Mouse (Mus musculus) erythroid progenitor cell, adult 5-6 weeks (primary cell): ENCODE measurements around the gene Plod2. TPM values are rescaled to one million over a fixed set of nuclear protein-coding genes. Genes with fewer than 3 reads are reported as not detected.

Experiments used
- ATAC-seq: replicated peaks from 2 replicates; pipeline ENCODE4 v1.8.0; 2016; ENCODE audit warnings: moderate number of reproducible peaks, mild to moderate bottlenecking, moderate TSS enrichment, inconsistent platforms; ENCODE audit not compliant: poor library complexity, low FRiP score, severe bottlenecking
- total RNA-seq, 2 experiments: library from RNA; stranded (forward) in 1 of 2; stranded (reverse) in 1 of 2; fragments of 150-400 nt in 1 of 2; fragments of 186-747, 209-891 nt in 1 of 2; gene quantifications; 2 replicates each; pipeline versions ENCODE4 v1.2.3 to v1.2.4; 2015 to 2017; ENCODE audit warnings: low replicate concordance in 2 of 2

The Plod2 gene
- total RNA-seq, 2 experiments from 2014 or later, result not detected

DNA sequence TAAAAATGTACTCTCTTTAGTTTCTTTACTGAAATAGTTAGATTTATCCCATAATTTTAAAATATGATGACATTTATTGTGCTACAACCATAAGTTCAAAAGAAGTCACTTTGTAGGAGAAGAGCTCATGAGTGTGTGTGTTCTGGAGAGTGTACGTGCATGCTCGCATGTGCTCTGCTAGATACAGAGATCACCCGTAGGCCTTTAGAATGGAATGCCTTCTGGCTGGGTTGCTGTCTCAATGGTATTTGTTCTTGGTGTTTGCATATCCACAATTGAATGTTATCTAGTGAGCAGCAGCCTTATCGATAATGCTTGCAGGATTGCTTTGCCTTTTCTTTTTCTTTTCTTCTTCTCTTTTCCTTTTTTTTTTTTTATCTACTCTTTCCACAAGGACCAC lies 9.6 kb downstream of the Plod2 start:
- no peak for ATAC-seq

DNA sequence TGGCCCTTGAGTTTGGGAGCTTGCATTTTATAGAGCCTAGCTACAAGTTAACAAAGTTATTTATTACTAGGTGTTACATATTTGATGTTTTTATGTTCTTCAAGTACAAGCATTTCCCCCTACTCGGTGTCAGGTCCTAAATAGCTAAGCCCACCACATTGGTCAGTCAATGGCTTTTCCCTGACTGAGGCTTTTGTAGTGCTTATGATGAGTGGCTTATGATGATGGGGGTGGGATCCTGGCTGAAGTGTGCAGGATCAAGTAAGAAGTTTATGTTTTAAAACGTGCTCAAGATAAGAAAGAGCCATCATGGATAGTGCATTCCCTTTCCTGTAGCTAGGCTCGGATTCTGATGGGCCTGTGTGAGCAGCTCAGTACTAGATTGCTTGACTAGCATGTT lies 10.7 kb downstream of the Plod2 start:
- no peak for ATAC-seq

DNA sequence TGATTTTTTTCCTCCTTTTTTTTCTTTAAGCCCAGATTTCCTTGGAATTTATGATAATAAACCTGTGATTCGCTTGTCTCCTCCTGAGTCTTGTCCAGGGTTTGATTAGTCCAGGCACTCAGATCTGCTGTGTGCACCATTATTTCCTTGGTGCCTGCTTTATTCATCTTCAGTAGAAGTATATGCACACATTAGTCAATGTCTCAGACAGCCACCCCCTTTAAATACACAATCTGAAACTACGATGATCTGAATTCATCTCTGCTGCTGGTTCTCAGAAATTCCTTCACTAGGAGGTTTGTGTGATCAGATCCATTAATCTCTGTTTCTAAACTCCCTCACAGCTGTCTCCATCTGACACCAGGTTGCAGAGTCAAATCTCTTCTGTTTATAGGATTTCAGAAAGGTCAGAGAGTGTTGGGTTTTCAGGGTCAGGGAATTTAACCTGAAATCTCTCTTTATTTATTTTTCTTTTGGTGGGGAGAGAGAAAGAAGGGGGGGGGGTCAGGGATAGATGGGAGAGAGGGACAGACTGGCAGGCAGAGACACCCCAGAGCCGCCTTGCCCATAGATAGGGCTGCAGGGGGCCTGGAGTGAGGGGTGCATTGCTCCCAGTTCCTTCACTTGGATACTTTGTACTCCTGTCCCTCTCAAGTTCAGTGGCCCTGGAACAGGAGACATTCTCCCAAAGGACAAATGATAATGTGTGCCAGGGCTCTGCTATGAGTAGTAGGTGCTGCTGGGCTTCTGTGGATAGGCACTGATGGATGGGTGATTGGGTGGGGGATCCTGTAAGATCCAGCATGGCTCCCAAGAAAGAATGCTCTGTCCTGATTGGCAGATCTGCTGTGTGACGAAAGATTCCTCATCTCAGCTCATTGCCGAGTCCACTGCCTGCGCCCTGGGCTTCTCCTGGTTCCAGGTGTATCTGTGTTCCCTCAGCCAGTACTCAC lies 13.3 kb downstream of the Plod2 start:
- ATAC-seq, result no peak

DNA sequence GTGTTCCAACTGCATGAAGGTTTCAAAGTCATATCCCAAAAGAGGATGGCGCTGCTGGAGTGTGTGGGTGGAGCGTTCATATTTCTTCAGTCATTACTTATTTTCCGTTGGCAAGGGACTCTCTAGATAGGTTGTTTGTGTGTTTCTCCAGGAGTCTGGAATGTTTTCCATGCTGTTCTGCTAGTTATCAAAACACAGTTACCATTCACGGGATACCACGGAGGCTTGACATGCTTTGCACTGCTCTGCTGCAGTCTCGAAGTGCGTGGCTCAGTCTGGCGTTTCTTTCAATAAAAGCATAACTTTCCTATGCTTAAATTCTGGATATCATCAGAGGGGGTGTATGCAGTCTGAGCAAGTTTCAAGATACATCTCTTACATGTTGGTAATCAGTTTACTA lies 17.7 kb downstream of the Plod2 start:
- ATAC-seq, result no peak

DNA sequence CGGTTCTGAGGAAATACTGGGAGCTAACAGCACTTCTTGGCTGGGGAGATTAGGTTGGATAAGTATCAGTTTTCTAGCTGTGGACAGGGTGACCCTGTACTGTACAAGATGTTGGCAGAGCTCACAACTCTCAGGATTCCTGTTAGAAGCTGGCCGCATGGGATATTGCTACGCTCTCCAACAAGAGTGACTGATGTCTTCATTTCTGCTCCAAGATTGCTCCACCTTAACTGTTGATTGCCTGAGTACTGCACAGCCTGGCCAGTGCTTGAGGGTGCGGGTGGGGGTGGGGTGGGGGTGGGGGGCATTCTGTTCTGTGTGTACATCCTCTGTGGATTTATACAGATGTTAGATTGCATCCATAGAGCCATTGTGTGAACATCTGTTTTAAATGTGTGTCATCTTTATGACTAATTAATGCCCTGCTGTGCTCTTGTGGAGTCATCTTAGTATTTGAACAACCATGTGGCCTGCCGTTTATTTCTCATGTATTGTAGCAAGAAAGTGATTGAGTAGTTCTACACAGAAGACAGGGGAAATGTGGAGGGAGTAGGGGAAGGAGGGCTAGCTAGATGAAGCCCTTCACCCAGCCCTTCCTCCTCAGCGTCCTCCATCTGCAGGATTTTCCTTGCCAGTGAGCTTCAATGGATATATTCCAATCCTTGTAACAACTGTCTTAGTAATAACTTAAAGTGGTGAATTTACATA lies 19.0 kb downstream of the Plod2 start:
- no peak for ATAC-seq

DNA sequence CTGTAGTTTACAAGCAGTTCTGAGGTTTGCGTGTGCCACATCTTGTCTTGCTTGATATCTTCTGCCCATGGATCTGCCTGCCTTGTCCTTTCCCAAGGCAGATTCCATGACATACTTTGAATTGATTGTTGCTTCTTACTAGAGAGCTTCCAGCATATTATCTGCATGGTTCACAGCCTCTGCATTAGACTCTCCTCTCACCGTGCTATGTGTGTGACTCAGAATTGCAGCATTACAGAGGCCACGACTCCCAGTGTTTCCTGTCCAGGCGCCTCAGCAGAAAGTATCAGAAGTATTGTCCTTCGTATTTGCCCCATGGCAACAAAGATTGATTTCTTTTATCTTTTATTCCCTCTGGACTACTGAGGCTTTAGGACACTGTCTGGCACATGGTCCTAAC lies 20.4 kb downstream of the Plod2 start:
- ATAC-seq, result no peak

DNA sequence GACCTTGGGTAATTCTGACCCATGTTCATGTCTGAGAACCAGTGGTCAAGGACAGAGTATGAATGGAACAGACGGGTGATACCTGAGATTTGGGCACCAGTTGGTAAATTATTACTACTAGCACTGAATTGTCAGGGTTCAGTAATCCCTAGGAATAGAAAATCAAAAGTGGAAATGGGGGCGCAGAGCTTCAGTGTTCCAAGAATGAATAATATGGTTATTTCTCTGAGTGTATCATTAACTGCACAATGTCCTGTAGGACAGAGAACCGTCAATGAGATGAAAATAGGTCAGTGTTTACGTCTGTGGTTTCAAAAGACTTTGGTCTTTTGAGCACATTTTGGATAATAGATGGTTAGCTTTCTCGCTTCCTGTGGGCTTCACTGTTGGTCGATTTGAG lies 21.3 kb downstream of the Plod2 start:
- ATAC-seq, result no peak

DNA sequence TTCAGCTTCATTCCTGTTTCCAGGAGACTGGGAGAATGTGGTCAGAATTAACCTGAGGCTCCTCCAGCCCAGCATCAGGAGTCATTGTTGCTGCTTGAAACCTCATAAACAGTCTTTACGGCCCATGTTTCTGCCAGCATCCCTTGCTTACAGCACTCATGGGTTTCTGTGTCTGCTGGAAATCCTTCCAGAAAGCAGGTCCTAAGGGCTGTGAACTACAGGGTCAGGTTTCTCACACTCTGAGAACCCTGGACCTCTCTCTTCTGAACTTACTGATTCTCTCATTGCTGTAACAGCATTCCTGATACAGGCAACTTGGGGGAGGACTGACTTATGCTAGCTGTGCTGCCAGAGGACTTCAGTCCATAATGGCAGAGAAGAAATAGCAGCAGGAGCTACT lies 22.4 kb downstream of the Plod2 start:
- no peak for ATAC-seq

DNA sequence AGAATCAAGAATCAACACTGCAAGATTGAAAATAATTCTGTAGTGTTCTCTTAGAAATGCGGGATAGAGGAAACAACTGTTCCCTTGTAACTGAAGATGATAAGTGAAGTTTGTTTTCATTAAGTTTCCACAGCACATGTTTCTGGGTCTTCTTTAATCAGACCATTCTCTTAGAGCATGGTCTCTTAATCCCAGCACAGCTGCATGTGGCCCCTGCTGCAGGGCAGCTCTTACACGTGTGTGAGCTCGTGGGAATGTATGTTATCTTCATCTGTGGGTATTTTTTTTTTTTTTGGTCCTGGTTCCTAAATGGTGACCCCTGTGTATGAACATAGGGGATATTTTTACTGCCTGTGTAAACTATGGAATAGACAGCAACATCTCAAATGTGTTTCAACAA lies 24.2 kb downstream of the Plod2 start:
- no peak for ATAC-seq

DNA sequence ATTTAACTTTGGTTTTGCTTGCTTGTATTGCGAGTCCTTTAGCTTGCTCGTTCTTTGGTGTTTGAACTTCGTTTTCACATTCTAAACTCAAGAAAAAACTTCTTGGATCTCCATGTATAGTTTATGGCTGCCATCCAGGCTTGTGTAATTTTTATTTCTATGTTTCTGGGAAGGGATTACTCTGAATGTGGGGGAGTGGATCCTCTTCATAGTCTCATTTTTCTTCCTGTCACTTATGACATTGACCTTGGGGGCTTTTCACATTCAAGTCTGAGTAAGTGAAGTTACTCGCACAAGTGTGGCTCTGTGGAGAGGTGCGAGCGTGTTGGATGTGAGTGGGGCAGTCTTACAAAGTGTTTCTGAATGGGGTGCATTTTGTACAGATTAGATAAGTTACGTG lies 25.5 kb downstream of the Plod2 start:
- no peak for ATAC-seq

DNA sequence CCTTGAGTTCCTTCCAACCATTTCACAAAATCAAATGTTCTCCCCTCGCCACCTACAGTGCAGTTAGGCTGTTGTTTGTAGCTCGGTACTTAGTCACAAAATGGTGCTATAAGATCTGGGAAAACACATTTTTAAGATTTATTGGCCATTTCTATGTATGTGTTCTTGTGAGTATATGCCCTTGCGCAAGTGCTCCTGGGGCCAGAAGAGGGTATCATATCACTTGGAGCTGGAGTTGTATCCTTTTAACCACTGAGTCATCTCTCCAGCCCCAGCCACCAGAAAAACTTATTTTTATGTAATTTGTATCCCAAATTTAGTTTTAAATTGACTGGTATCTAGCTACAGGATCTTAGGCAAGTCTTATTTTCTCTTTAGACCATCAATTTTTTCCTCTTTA lies 26.8 kb downstream of the Plod2 start:
- no peak for ATAC-seq

DNA sequence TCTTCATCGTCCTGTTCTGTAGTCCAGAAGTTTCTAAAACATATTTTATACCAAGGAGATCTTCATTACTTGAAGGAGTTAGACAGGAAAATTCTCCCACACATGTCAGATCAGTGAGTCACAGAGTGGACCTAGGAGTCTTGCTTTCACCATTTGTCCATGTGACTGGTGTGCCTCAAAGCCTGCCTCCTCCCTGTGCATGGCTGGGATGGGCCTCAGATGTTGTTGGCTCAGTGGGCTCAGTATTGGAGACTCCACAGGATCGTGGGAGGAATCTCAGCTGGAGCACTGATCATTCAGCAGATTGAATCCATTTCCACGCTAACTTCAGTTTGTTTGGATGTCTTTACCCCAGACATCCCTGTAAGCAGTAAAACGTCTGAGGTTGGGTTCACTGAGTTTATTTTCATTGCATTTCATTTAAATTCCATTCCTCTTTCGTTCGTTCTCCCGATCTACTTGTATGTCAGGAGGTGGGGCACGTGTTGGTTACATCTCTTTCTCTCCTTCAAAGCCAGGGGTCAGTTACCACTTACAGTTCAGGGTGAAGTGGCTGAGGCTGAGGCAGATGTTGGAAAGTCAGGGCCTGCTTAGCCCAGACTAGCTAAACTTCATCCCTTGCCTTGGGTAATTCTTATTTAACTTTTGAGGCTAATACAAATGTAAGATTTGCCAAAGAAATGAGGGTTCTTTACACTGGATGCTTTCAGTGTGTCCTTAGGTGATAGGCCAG lies 30.5 kb downstream of the Plod2 start:
- no peak for ATAC-seq

DNA sequence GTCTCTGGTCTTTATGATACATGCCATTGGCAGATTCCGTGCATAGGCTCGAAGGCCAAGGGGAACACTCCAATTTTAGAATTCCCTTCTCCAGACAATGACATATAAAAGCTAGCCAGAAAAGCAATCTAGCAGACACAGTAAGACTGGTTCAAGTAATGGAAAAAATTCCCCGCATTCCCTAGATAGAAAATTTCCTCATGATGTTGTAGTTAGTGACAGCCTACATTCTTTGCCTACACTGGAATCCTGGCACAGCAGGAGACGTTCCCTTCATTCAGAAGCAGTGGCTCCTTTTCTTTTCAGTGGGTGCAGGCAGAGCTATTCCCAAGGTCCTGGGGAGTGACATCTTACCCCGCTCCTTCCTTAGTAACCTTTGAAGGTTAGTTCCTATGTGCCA lies 41.9 kb downstream of the Plod2 start:
- ATAC-seq, result no peak

DNA sequence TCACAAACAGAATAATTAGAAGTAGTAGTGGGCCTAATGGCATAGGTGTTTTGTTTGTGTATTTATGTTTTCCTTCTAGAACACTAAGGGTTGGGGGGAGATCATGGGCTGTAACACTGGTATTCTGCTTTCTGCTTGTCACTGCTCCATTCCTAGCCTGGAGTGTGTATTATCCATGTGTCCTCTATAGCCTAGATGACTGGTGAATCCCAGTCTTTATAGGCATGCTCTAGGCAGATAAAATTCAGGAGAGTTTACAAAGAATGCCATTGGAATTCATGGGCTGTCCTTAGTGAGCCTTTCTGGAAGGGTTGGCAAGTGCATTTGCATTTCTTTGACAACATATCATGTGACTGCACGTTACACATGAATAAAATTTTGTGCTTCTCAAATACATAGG lies 44.0 kb downstream of the Plod2 start:
- no peak for ATAC-seq

DNA sequence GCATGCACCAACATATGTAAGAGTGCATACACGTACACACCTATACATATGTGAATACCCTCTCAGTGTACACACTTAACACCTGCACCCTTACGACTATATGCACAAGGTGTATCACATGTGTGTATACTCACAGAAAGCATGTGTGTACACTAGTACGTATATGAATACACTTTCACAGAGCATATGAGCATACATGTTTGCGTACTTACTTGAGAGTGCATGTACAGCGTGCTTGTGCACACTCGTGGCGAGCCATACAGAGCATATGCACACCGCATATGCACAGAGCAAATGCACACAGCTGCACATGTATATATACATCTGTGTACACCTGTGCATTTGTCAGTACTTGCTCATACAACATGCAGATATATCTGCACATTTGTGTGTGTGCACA lies 45.4 kb downstream of the Plod2 start:
- no peak for ATAC-seq

DNA sequence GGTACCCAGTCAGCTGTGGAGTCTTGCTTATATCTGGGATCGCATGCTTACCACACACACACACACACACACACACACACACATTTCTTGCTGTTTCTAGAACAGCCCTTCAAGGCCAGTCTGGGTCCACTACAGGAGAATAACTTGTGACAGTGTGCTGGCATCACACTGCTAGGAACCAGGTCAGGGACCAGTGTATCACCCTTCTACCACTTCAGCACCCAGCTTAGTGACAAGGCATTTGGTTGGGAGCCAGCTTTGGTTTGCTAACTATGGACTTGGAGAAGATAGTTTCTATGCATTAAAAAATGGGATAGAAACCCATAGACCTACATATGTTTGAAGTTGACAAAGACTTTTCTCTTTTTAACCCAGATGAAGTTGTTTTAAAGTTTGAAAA lies 46.2 kb downstream of the Plod2 start:
- ATAC-seq, result no peak

DNA sequence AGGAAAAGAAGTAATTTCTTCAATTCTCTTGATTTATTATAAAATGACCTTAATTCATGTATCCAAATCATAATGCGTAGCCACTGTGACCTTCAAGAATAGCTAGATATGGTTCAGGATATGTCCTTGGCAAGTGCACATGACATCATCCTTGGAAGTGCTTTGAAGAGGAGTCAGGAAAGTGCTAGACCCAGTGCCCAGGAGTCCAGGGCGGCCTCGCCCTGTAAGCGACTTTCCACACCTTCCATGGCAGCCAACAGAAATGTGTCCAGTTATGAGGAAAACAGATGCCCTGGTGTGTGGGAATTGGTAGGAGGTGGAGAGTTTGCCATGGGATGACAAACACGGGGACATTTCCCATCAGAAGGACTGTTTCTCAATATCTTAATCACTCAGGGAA lies 47.0 kb downstream of the Plod2 start:
- ATAC-seq, result no peak

DNA sequence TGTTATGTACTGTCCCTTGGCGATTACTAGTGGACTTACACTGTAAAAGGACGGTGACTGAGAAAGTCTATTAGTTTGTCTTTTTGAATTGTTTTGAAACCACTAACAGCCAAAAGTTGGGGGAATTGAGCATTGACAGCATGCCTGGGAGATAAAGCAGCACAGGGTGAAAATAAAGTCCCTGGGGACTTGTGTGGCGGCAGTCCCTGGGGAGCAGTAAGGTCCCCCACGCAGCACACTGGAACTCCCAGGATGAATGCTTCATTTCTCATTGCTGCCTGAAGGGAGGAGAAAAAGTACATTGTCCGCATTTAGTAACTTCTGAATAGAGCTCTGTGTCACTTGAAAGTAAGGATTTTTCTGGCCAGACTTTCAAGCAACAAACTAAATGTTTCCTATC lies 49.5 kb downstream of the Plod2 start:
- no peak for ATAC-seq

DNA sequence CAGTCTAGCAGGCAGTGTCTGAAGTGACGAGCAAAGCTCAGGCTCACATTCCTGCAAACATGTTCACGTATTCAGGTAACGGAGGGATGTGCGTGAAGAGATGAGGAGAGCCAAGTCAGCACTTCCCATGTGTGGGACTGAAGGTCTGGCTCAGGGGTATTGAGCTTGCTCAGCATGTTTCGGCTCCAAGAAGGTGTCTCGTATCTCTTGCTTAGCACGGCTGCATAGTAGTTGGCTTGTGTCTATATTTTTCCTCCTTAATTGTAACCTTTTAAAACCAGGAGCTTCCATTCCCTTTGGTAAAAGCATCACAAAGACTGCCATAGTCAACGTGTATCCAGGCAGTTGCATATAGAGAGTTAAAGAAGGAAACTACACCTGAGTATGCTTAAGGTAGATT lies 50.7 kb downstream of the Plod2 start:
- no peak for ATAC-seq

DNA sequence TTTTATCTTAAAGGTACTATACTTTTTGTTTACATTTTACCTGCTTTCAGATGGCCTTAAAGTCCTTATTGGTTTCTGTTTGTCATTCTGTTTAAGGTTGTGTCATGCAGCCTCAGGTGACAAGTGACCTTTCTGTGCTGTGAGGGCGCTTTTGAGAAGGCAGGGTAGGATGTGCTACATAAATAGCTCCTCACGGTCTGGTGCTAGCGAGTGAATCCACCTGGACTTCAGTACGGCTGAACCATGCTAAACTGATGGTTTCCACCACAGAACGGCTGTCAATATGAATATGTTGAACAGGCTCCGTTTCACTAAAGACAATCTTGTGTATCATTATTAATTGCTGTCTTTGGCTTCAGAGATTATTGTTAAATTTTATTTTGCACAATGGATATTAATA lies 52.5 kb downstream of the Plod2 start:
- no peak for ATAC-seq

DNA sequence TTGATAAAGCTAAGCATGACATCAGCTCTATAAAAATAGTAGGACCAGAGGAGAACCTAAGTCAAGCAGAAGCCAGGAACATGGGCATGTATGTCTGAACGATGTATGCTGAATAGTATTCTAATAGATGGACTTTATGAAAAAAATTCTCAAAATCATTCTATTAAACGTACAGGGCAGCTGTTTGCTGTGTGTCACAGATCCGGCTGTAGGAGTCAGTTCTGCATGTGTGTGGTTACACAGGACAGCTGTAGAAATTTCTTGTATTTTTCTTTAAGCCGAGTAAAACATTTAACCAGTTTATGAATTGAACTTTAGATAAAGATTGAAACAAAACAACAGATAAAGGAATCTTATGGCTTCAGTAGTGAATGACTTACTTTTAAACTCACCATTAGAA lies 53.3 kb downstream of the Plod2 start:
- no peak for ATAC-seq
